Mouse (Mus musculus): ENCODE results near the gene Dnaaf2.
"Not testable (repeated sequence)": the region's sequence is repeated elsewhere in the genome, so short reads cannot be mapped to it uniquely, and the experiment has no call there.

The Dnaaf2 gene

GRCm38 (mm10) chr12:69184342-69185295, 13.6 kb downstream of the Dnaaf2 start:
- no peak for TF ChIP-seq GATA4 (IDR thresholded peaks at IDR 0.05; ENCODE audit: insufficient replicate concordance, low read length)

- TF ChIP-seq GATA4 (IDR thresholded peaks at IDR 0.05; ENCODE audit: insufficient replicate concordance, low read length): no peak; the same call in 1 of the 2 replicates
Observed at GRCm38 (mm10) chr12:69183583-69184308, 14.5 kb downstream of the Dnaaf2 start, which contains the start of the genes Rpl36al and Mgat2. Gene Rpl36al, minus strand, starts transcription at chr12:69184083. Gene Mgat2, plus strand, starts transcription at chr12:69184157.

- TF ChIP-seq GATA4 (IDR thresholded peaks at IDR 0.05; ENCODE audit: insufficient replicate concordance, low read length): no peak
Observed at GRCm38 (mm10) chr12:69181800-69182199, 16.4 kb downstream of the Dnaaf2 start.

- no peak for TF ChIP-seq GATA4 (IDR thresholded peaks at IDR 0.05; ENCODE audit: insufficient replicate concordance, low read length)
Observed at GRCm38 (mm10) chr12:69179371-69179770, 18.9 kb downstream of the Dnaaf2 start.

GRCm38 (mm10) chr12:69177526-69177925, 20.7 kb downstream of the Dnaaf2 start:
- no peak for TF ChIP-seq GATA4 (IDR thresholded peaks at IDR 0.05; ENCODE audit: insufficient replicate concordance, low read length)

- no peak for TF ChIP-seq GATA4 (IDR thresholded peaks at IDR 0.05; ENCODE audit: insufficient replicate concordance, low read length)
Observed at GRCm38 (mm10) chr12:69175975-69176374, 22.3 kb downstream of the Dnaaf2 start.

- TF ChIP-seq GATA4 (IDR thresholded peaks at IDR 0.05; ENCODE audit: insufficient replicate concordance, low read length): no peak
Observed at GRCm38 (mm10) chr12:69171307-69171706, 26.9 kb downstream of the Dnaaf2 start.

GRCm38 (mm10) chr12:69168461-69169106, 29.6 kb downstream of the Dnaaf2 start, which contains the start of gene Lrr1:
Gene Lrr1, plus strand, starts transcription at chr12:69168814.
- TF ChIP-seq GATA4 (IDR thresholded peaks at IDR 0.05; ENCODE audit: insufficient replicate concordance, low read length): no peak

GRCm38 (mm10) chr12:69167656-69168460, 30.4 kb downstream of the Dnaaf2 start:
- TF ChIP-seq GATA4 (IDR thresholded peaks at IDR 0.05; ENCODE audit: insufficient replicate concordance, low read length): no peak

GRCm38 (mm10) chr12:69164904-69165303, 33.3 kb downstream of the Dnaaf2 start:
- no peak for TF ChIP-seq GATA4 (IDR thresholded peaks at IDR 0.05; ENCODE audit: insufficient replicate concordance, low read length)

- no peak for TF ChIP-seq GATA4 (IDR thresholded peaks at IDR 0.05; ENCODE audit: insufficient replicate concordance, low read length)
Observed at GRCm38 (mm10) chr12:69159578-69159940, 38.7 kb downstream of the Dnaaf2 start.

- TF ChIP-seq GATA4 (IDR thresholded peaks at IDR 0.05; ENCODE audit: insufficient replicate concordance, low read length): not testable (repeated sequence)
Observed at GRCm38 (mm10) chr12:69158765-69159577, 39.3 kb downstream of the Dnaaf2 start, which contains the start of gene Rps29. Gene Rps29, minus strand, starts transcription at chr12:69159186.

GRCm38 (mm10) chr12:69158366-69158764, 39.9 kb downstream of the Dnaaf2 start:
- TF ChIP-seq GATA4 (IDR thresholded peaks at IDR 0.05; ENCODE audit: insufficient replicate concordance, low read length): no peak

- TF ChIP-seq GATA4 (IDR thresholded peaks at IDR 0.05; ENCODE audit: insufficient replicate concordance, low read length): no peak
Observed at GRCm38 (mm10) chr12:69157107-69157506, 41.1 kb downstream of the Dnaaf2 start.
